Mouse (Mus musculus) midbrain, embryonic 14.5 days (tissue): ENCODE results near the gene Mrvi1. TPM values are rescaled to one million over a fixed set of nuclear protein-coding genes. Genes with fewer than 3 reads are reported as not detected.
A peak's percentile ranks its signal among the peaks of the same experiment; 100 is the strongest.

Source experiments
- ATAC-seq: fragments of 200-750 bp; cut with Nextera tagmentation; 2 replicates; pipeline ENCODE4 v1.8.0; 2017; ENCODE audit warnings: moderate number of reproducible peaks, moderate library complexity; ENCODE audit not compliant: low FRiP score, low TSS enrichment
- DNase-seq: peaks from one replicate; pipeline ENCODE4 v3.0.0-alpha.2; 2015
- H3K27ac ChIP-seq: fragments of 300-500 bp; sonication (generic); replicated peaks from 2 replicates; pipeline ENCODE4 v1.5.1; 2014; ENCODE audit warnings: mild to moderate bottlenecking, low read depth, low read length, moderate library complexity
- H3K27me3 ChIP-seq: fragments of 300-500 bp; sonication (generic); 2 replicates; pipeline ENCODE4 v1.6.1; 2014; ENCODE audit warnings: low read length, control low read depth, mixed read lengths; ENCODE audit not compliant: control insufficient read depth, insufficient read depth
- H3K36me3 ChIP-seq: fragments of 300-500 bp; sonication (generic); 2 replicates; pipeline ENCODE4 v1.6.1; 2014; ENCODE audit warnings: low read length, control low read depth; ENCODE audit not compliant: control insufficient read depth, insufficient read depth
- H3K4me1 ChIP-seq: fragments of 300-500 bp; sonication (generic); 2 replicates; pipeline ENCODE4 v1.6.1; 2014; ENCODE audit warnings: mild to moderate bottlenecking, antibody characterized with exemption, low read length, control low read depth; ENCODE audit not compliant: control insufficient read depth, insufficient read depth
- H3K4me2 ChIP-seq: fragments of 300-500 bp; sonication (generic); 2 replicates; pipeline ENCODE4 v1.6.1; 2014; ENCODE audit warnings: mild to moderate bottlenecking, low read length, moderate library complexity
- H3K4me3 ChIP-seq: fragments of 300-500 bp; sonication (generic); replicated peaks from 2 replicates; pipeline ENCODE4 v1.5.1; 2014; ENCODE audit warnings: low read depth, low read length
- H3K9ac ChIP-seq: fragments of 300-500 bp; sonication (generic); replicated peaks from 2 replicates; pipeline ENCODE4 v1.6.1; 2014; ENCODE audit warnings: mild to moderate bottlenecking, low read length, moderate library complexity
- H3K9me3 ChIP-seq: fragments of 300-500 bp; sonication (generic); 2 replicates; pipeline ENCODE4 v1.6.1; 2016; ENCODE audit warnings: low read length, control low read depth, mixed read lengths; ENCODE audit not compliant: control insufficient read depth
- WGBS: fragments of 180-500 bp; shearing (Covaris S2); extraction: QIAGEN DNeasy Blood & Tissue Kit; methylation state at CpG from one replicate; pipeline ENCODE4 v1.1.7; 2014; 5-methylcytosine and 5-hydroxymethylcytosine counted together
- polyA plus RNA-seq: library from polyadenylated mRNA; unstranded; fragments of >200 nt; fragmentation: Nextera tagmentation; extraction: Ambion mirVana; gene quantifications from 2 replicates; pipeline ENCODE4 v1.2.1, GENCODE M21; 2014

The Mrvi1 gene
- polyA plus RNA-seq, 1 experiment from 2014 or later: 0.99 TPM

GRCm38 (mm10) chr7:111014893-111015292, 32.6 kb upstream of the Mrvi1 start:
- Histone ChIP-seq H3K9ac (no peak overlapping the region), H3K4me1 (no peaks in the 10 kb centered on the region), H3K4me3 (no peak overlapping the region), H3K4me2 (no peak overlapping the region), H3K27me3 (no peaks in the 10 kb centered on the region), H3K36me3 (no peaks in the 10 kb centered on the region), H3K27ac (no peak overlapping the region), H3K9me3 (no peaks in the 10 kb centered on the region)
- DNase-seq: peak; percentile 94
- WGBS: 31% methylated on average over 5 of the region's 5 CpGs
- 0 out of 2 replicates have a peak, but pooled peaks have one; percentile 37 for ATAC-seq

GRCm38 (mm10) chr7:111014039-111014605, 31.9 kb upstream of the Mrvi1 start:
- H3K9ac ChIP-seq: no peak overlapping the region
- no peaks in the 10 kb centered on the region for H3K27me3 ChIP-seq
- WGBS: 83% methylated on average over 7 of the region's 7 CpGs
- ATAC-seq: no peak
- no peak for DNase-seq
- no peaks in the 10 kb centered on the region for H3K9me3 ChIP-seq
- no peak overlapping the region for H3K27ac ChIP-seq
- H3K4me3 ChIP-seq: no peak overlapping the region
- H3K36me3 ChIP-seq: no peaks in the 10 kb centered on the region
- H3K4me1 ChIP-seq: no peaks in the 10 kb centered on the region
- no peak overlapping the region for H3K4me2 ChIP-seq

- Histone ChIP-seq H3K27me3 (no peaks in the 10 kb centered on the region), H3K36me3 (no peaks in the 10 kb centered on the region), H3K4me2 (no peak overlapping the region), H3K4me1 (no peaks in the 10 kb centered on the region), H3K27ac (no peak overlapping the region), H3K9me3 (no peaks in the 10 kb centered on the region), H3K4me3 (no peak overlapping the region), H3K9ac (no peak overlapping the region)
- DNase-seq (no peak), ATAC-seq (no peak)
- WGBS: 80% methylated on average over 3 of the region's 3 CpGs
Measured at GRCm38 (mm10) chr7:111004136-111004840, 22.0 kb upstream of the Mrvi1 start.

- no peaks in the 10 kb centered on the region for H3K36me3 ChIP-seq
- no peak for DNase-seq
- no peaks in the 10 kb centered on the region for H3K27me3 ChIP-seq
- 87% methylated on average over 15 of the region's 15 CpGs for WGBS
- H3K4me3 ChIP-seq: no peak overlapping the region
- no peaks in the 10 kb centered on the region for H3K4me1 ChIP-seq
- no peak overlapping the region for H3K4me2 ChIP-seq
- no peaks in the 10 kb centered on the region for H3K9me3 ChIP-seq
- ATAC-seq: no peak
- no peak overlapping the region for H3K27ac ChIP-seq
- no peak overlapping the region for H3K9ac ChIP-seq
Measured at GRCm38 (mm10) chr7:110998887-110999827, 16.9 kb upstream of the Mrvi1 start.

GRCm38 (mm10) chr7:110991221-110991494, 8.9 kb upstream of the Mrvi1 start:
- ATAC-seq: no peak
- no peak for DNase-seq
- H3K9ac ChIP-seq: no peak overlapping the region
- no peaks in the 10 kb centered on the region for H3K9me3 ChIP-seq
- H3K4me1 ChIP-seq: no peaks in the 10 kb centered on the region
- no peak overlapping the region for H3K4me2 ChIP-seq
- no peaks in the 10 kb centered on the region for H3K27me3 ChIP-seq
- no peak overlapping the region for H3K27ac ChIP-seq
- H3K36me3 ChIP-seq: no peaks in the 10 kb centered on the region
- 23% methylated on average over 4 of the region's 4 CpGs for WGBS
- no peak overlapping the region for H3K4me3 ChIP-seq

- 64% methylated on average over 5 of the region's 5 CpGs for WGBS
- Histone ChIP-seq H3K4me1 (no peaks in the 10 kb centered on the region), H3K9me3 (no peaks in the 10 kb centered on the region), H3K4me3 (no peak overlapping the region), H3K27me3 (no peaks in the 10 kb centered on the region), H3K9ac (no peak overlapping the region), H3K4me2 (no peak overlapping the region), H3K27ac (no peak overlapping the region), H3K36me3 (no peaks in the 10 kb centered on the region)
- ATAC-seq: no peak
- no peak for DNase-seq
Measured at GRCm38 (mm10) chr7:110990356-110991220, 8.3 kb upstream of the Mrvi1 start.

GRCm38 (mm10) chr7:110989286-110989879, 7.1 kb upstream of the Mrvi1 start:
- DNase-seq (no peak), ATAC-seq (no peak)
- Histone ChIP-seq H3K4me3 (no peak overlapping the region), H3K27ac (no peak overlapping the region), H3K4me1 (no peaks in the 10 kb centered on the region), H3K9me3 (no peaks in the 10 kb centered on the region), H3K9ac (no peak overlapping the region), H3K27me3 (no peaks in the 10 kb centered on the region), H3K4me2 (no peak overlapping the region), H3K36me3 (no peaks in the 10 kb centered on the region)
- 84% methylated on average over 5 of the region's 5 CpGs for WGBS

- Histone ChIP-seq H3K27ac (no peak overlapping the region), H3K27me3 (no peaks in the 10 kb centered on the region), H3K4me2 (no peak overlapping the region), H3K4me1 (no peaks in the 10 kb centered on the region), H3K4me3 (no peak overlapping the region), H3K9me3 (no peaks in the 10 kb centered on the region), H3K36me3 (no peaks in the 10 kb centered on the region), H3K9ac (no peak overlapping the region)
- 94% methylated on average over 3 of the region's 3 CpGs for WGBS
- DNase-seq (no peak), ATAC-seq (no peak)
Measured at GRCm38 (mm10) chr7:110988081-110988480, 5.8 kb upstream of the Mrvi1 start.
